Mouse (Mus musculus) C2C12 (cell line): ENCODE results near the gene Gcm1. TPM values are rescaled to one million over a fixed set of nuclear protein-coding genes. Genes with fewer than 3 reads are reported as not detected.

Experiments
- H3K27me3 ChIP-seq: one replicate; pipeline ENCODE4 v1.6.1; 2011; ENCODE audit not compliant: control insufficient read depth, insufficient read depth, insufficient read length
- H3K36me3 ChIP-seq: one replicate; pipeline ENCODE4 v1.6.1; 2011; ENCODE audit not compliant: control insufficient read depth, insufficient read depth
- H3K4me3 ChIP-seq: one replicate; pipeline ENCODE4 v1.5.1; 2011; ENCODE audit warnings: mild to moderate bottlenecking, control low read depth; ENCODE audit not compliant: poor library complexity, insufficient read depth, severe bottlenecking
- H3K79me2 ChIP-seq: one replicate; pipeline ENCODE4 v1.6.1; 2011; ENCODE audit not compliant: control insufficient read depth, insufficient read depth
- H3K79me3 ChIP-seq: one replicate; pipeline ENCODE4 v1.6.1; 2011; ENCODE audit warnings: low read depth, control low read depth
- H3ac ChIP-seq: one replicate; pipeline ENCODE3; 2011; ENCODE audit warnings: low read depth; ENCODE audit not compliant: control insufficient read depth, insufficient read length
- CEBPB ChIP-seq: IDR thresholded peaks from one replicate; pipeline ENCODE4 v1.6.1; 2011; ENCODE audit warnings: low read depth, mild to moderate bottlenecking, control low read depth, moderate library complexity
- CTCF ChIP-seq: IDR thresholded peaks from one replicate; pipeline ENCODE4 v1.5.1; 2011; ENCODE audit not compliant: control insufficient read depth, insufficient read depth, insufficient read length
- FOSL1 ChIP-seq: IDR thresholded peaks from one replicate; pipeline ENCODE4 v1.8.0; 2011; ENCODE audit warnings: mild to moderate bottlenecking, low read length; ENCODE audit not compliant: poor library complexity, insufficient read depth, severe bottlenecking
- MAX ChIP-seq: IDR thresholded peaks from one replicate; pipeline ENCODE4 v1.6.1; 2011; ENCODE audit warnings: mild to moderate bottlenecking, control low read depth
- MYOD1 ChIP-seq: IDR thresholded peaks from one replicate; pipeline ENCODE4 v1.6.1; 2011; ENCODE audit warnings: low read depth; ENCODE audit not compliant: control insufficient read depth, insufficient read length
- MYOG ChIP-seq: IDR thresholded peaks from one replicate; pipeline ENCODE4 v1.6.1; 2011; ENCODE audit not compliant: control insufficient read depth, insufficient read length; ENCODE audit errors: extremely low read depth
- USF1 ChIP-seq: IDR thresholded peaks from one replicate; pipeline ENCODE4 v1.6.1; 2011; ENCODE audit warnings: low read depth, mild to moderate bottlenecking, control low read depth, moderate library complexity
- polyA plus RNA-seq: library from polyadenylated mRNA; unstranded; fragments of >200 nt; fragmentation: generic; extraction: Trizol; gene quantifications from one replicate; pipeline ENCODE4 v1.2.1, GENCODE M21; 2012; ENCODE audit warnings: missing spikeins

Gene Gcm1
- polyA plus RNA-seq, 1 experiment = not detected

- Histone ChIP-seq H3K36me3 (no peaks in the 10 kb centered on the region), H3K79me3 (no peaks in the 10 kb centered on the region), H3K79me2 (no peaks in the 10 kb centered on the region), H3K27me3 (peaks cover under 1% of the 10 kb centered on the region), H3K4me3 (no peak overlapping the region), H3ac (no peak overlapping the region)
- TF ChIP-seq CTCF (no peak), CEBPB (no peak), MAX (no peak), USF1 (no peak), MYOD1 (no peak), MYOG (no peak), FOSL1 (no peak)
These were observed 16.4 kb upstream of the Gcm1 start for GRCm38 (mm10) chr9:78035296-78035695.

GRCm38 (mm10) chr9:78035831-78036230 is 15.9 kb upstream of the Gcm1 start:
- Histone ChIP-seq H3K27me3 (peaks cover 3% of the 10 kb centered on the region), H3K79me3 (no peaks in the 10 kb centered on the region), H3K36me3 (no peaks in the 10 kb centered on the region), H3K4me3 (no peak overlapping the region), H3K79me2 (no peaks in the 10 kb centered on the region), H3ac (no peak overlapping the region)
- TF ChIP-seq CEBPB = no peak
- TF ChIP-seq USF1 = no peak
- TF ChIP-seq MYOG = no peak
- TF ChIP-seq CTCF = no peak
- TF ChIP-seq MAX = no peak
- TF ChIP-seq MYOD1 = no peak
- no peak for TF ChIP-seq FOSL1

GRCm38 (mm10) chr9:78038755-78039489 is 12.8 kb upstream of the Gcm1 start:
- Histone ChIP-seq H3K36me3 (no peaks in the 10 kb centered on the region), H3K4me3 (no peak overlapping the region), H3ac (no peak overlapping the region), H3K79me2 (no peaks in the 10 kb centered on the region), H3K79me3 (no peaks in the 10 kb centered on the region), H3K27me3 (peaks cover 3% of the 10 kb centered on the region)
- TF ChIP-seq USF1 (no peak), CEBPB (no peak), CTCF (peak; percentile 92)

- TF ChIP-seq MYOD1 (no peak), MAX (no peak), MYOG (no peak), CTCF (no peak)
- peaks cover 3% of the 10 kb centered on the region for H3K27me3 ChIP-seq
- no peak overlapping the region for H3K4me3 ChIP-seq
- no peaks in the 10 kb centered on the region for H3K79me3 ChIP-seq
- H3K79me2 ChIP-seq = no peaks in the 10 kb centered on the region
- no peak overlapping the region for H3ac ChIP-seq
- no peaks in the 10 kb centered on the region for H3K36me3 ChIP-seq
These were observed 6.6 kb upstream of the Gcm1 start for GRCm38 (mm10) chr9:78045171-78045570.

- H3ac ChIP-seq = no peak overlapping the region
- TF ChIP-seq MAX (no peak), CTCF (no peak), MYOG (no peak), MYOD1 (no peak), FOSL1 (no peak), USF1 (no peak), CEBPB (no peak)
- no peaks in the 10 kb centered on the region for H3K79me3 ChIP-seq
- no peaks in the 10 kb centered on the region for H3K36me3 ChIP-seq
- H3K4me3 ChIP-seq = no peak overlapping the region
- no peaks in the 10 kb centered on the region for H3K79me2 ChIP-seq
- no peaks in the 10 kb centered on the region for H3K27me3 ChIP-seq
These were observed 5.0 kb upstream of the Gcm1 start for GRCm38 (mm10) chr9:78046755-78047154.

GRCm38 (mm10) chr9:78050452-78050970 is 1.2 kb upstream of the Gcm1 start:
- Histone ChIP-seq H3K36me3 (no peaks in the 10 kb centered on the region), H3ac (no peak overlapping the region), H3K79me2 (no peaks in the 10 kb centered on the region), H3K27me3 (no peaks in the 10 kb centered on the region), H3K79me3 (no peaks in the 10 kb centered on the region), H3K4me3 (no peak overlapping the region)
- TF ChIP-seq MAX = no peak
